Mouse (Mus musculus): Measurements from ENCODE around the gene Rpa2.

GRCm38 (mm10) chr4:132797461-132797860 lies 29.3 kb downstream of the Rpa2 start:
- TF ChIP-seq GATA1 (IDR thresholded peaks at IDR 0.05; ENCODE audit: low read length) (no peak), TAL1 (IDR thresholded peaks at IDR 0.05; ENCODE audit: low read length) (no peak)
